Mouse (Mus musculus) embryonic facial prominence, embryonic 15.5 days (tissue): ENCODE measurements around the gene Ociad2. TPM values are rescaled to one million over a fixed set of nuclear protein-coding genes. Genes with fewer than 3 reads are reported as not detected.
A peak's percentile ranks its signal among the peaks of the same experiment; 100 is the strongest.

Experiments
- ATAC-seq: fragments of 200-750 bp; cut with Nextera tagmentation; 2 replicates; pipeline ENCODE4 v1.8.0; 2017; ENCODE audit warnings: low read depth, moderate TSS enrichment; ENCODE audit not compliant: insufficient number of reproducible peaks, low FRiP score, low TSS enrichment
- H3K27ac ChIP-seq: fragments of 300-500 bp; sonication (generic); replicated peaks from 2 replicates; pipeline ENCODE4 v1.5.1; 2015; ENCODE audit warnings: mild to moderate bottlenecking, inconsistent platforms
- H3K27me3 ChIP-seq: fragments of 300-500 bp; sonication (generic); 2 replicates; pipeline ENCODE4 v1.6.1; 2015; ENCODE audit warnings: inconsistent platforms
- H3K36me3 ChIP-seq: fragments of 300-500 bp; sonication (generic); 2 replicates; pipeline ENCODE4 v1.6.1; 2015; ENCODE audit warnings: mild to moderate bottlenecking, inconsistent platforms
- H3K4me1 ChIP-seq: fragments of 300-500 bp; sonication (generic); 2 replicates; pipeline ENCODE4 v1.6.1; 2015; ENCODE audit warnings: inconsistent platforms
- H3K4me2 ChIP-seq: fragments of 300-500 bp; sonication (generic); replicated peaks from 2 replicates; pipeline ENCODE4 v1.6.1; 2015; ENCODE audit warnings: mild to moderate bottlenecking, inconsistent platforms
- H3K4me3 ChIP-seq: fragments of 300-500 bp; sonication (generic); replicated peaks from 2 replicates; pipeline ENCODE4 v1.5.1; 2015; ENCODE audit warnings: mild to moderate bottlenecking, inconsistent platforms
- H3K9ac ChIP-seq: fragments of 300-500 bp; sonication (generic); 2 replicates; pipeline ENCODE4 v1.6.1; 2015; ENCODE audit warnings: inconsistent platforms
- H3K9me3 ChIP-seq: fragments of 300-500 bp; sonication (generic); replicated peaks from 2 replicates; pipeline ENCODE4 v1.6.1; 2016; ENCODE audit warnings: inconsistent platforms
- WGBS: fragments of 180-500 bp; shearing (Covaris S2); methylation state at CpG from one replicate; pipeline ENCODE4 v1.1.7; 2015; 5-methylcytosine and 5-hydroxymethylcytosine counted together
- polyA plus RNA-seq: library from polyadenylated mRNA; unstranded; fragments of >200 nt; fragmentation: Nextera tagmentation; extraction: Ambion mirVana; gene quantifications from 2 replicates; pipeline ENCODE4 v1.2.1, GENCODE M21; 2015

The Ociad2 gene
- polyA plus RNA-seq, 1 experiment from 2014 or later = 13.5 TPM

DNA sequence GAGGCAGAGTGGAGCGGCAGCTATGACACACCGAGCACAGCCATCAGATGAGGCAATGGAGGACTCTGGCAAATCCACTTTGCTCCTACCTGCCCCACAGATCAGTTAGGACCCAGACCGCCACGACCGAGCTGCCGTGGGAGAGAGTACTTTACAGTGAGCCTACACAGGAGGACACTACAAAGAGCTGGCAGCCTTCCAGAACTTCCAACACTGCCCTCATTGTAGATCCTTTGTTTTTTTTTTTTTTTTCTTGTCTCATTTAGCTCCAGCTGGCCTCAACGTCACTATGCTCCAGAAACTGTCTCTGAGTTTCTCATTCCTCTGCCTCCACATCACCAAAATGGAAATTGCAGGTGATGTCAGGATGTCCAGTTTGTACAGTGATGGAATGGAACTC, 12.7 kb upstream of the Ociad2 start:
- no peak for ATAC-seq
- no peaks in the 10 kb centered on the region for H3K27me3 ChIP-seq
- H3K4me1 ChIP-seq = no peaks in the 10 kb centered on the region
- no peaks in the 10 kb centered on the region for H3K36me3 ChIP-seq
- no peak overlapping the region for H3K27ac ChIP-seq
- H3K4me3 ChIP-seq = no peak overlapping the region
- H3K9me3 ChIP-seq = no peaks in the 10 kb centered on the region
- no peak overlapping the region for H3K4me2 ChIP-seq
- H3K9ac ChIP-seq = no peak overlapping the region
- 68% methylated on average over 7 of the region's 7 CpGs for WGBS

DNA sequence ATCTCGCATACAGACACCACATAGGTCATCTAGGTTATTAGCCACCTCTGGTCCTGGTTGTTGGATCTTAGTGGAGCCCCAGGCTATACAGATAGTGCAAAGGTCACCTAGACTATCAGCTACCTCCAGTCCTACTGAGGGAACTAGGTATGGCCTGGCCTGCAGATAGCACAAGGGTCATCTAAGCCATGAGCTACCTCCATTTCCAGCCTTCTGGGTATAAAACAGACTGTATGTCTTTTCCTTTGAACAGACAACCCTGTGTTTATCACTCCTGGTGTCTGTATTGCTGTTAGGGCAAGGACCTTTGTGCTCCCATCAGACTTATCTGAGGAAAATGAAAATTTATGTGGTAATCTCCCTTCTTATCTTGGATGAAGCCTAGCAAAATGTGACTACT, 11.0 kb upstream of the Ociad2 start:
- no peak for ATAC-seq
- H3K36me3 ChIP-seq = no peaks in the 10 kb centered on the region
- WGBS = 90% methylated on average over 1 of the region's 1 CpGs
- H3K27me3 ChIP-seq = no peaks in the 10 kb centered on the region
- no peak overlapping the region for H3K4me3 ChIP-seq
- H3K9me3 ChIP-seq = no peaks in the 10 kb centered on the region
- no peak overlapping the region for H3K27ac ChIP-seq
- no peak overlapping the region for H3K4me2 ChIP-seq
- H3K4me1 ChIP-seq = no peaks in the 10 kb centered on the region
- H3K9ac ChIP-seq = no peak overlapping the region

DNA sequence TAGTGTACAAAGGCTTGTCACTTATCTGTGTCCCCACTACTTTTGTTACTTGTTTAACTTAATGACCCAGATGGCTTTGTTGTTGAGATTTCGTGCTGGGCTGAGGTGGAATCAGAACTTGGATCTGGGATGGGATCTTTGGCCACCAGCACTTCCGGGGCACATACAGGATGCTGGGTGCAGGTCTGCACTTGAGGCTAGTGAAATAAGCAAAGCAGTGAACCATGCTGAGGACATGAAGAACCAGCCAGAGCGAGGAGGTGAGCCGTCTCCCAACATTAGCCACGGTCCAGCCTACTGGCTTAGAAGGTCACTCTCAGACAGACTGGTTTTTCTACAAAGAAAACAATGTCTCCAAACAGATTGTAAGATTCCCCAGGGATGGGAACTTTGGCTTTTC, 8.7 kb upstream of the Ociad2 start:
- Histone ChIP-seq H3K9ac (no peak overlapping the region), H3K9me3 (no peaks in the 10 kb centered on the region), H3K36me3 (no peaks in the 10 kb centered on the region), H3K4me3 (no peak overlapping the region), H3K4me2 (no peak overlapping the region), H3K27me3 (no peaks in the 10 kb centered on the region), H3K27ac (no peak overlapping the region), H3K4me1 (no peaks in the 10 kb centered on the region)
- WGBS = 43% methylated on average over 5 of the region's 5 CpGs
- no peak for ATAC-seq

DNA sequence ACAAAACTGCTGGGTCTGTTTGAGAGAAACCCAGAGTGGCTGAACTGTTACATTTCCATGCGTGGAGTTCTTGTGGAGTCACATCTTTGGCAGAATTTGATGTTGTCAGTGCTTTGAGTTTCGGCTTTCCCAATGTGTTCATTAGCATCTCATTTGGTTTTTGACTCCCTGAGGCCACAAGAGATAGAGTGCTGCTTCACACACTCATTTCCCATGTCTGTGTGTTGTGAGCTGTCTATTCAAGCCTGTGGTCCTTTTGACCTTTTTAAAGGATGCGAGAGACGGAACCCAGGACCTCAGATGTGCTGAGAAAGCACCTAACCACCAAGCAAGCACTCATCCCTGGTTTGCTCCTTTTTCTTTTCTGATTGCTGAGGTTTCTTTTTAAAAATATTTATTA, 4.4 kb upstream of the Ociad2 start:
- no peak for ATAC-seq
- H3K4me1 ChIP-seq = peaks cover 6% of the 10 kb centered on the region; the same call in 1 of the 2 replicates
- no peak overlapping the region for H3K4me3 ChIP-seq
- no peaks in the 10 kb centered on the region for H3K27me3 ChIP-seq
- WGBS = 85% methylated on average over 4 of the region's 4 CpGs
- H3K9me3 ChIP-seq = no peaks in the 10 kb centered on the region
- H3K4me2 ChIP-seq = no peak overlapping the region
- no peak overlapping the region for H3K27ac ChIP-seq
- no peaks in the 10 kb centered on the region for H3K36me3 ChIP-seq
- H3K9ac ChIP-seq = no peak overlapping the region

DNA sequence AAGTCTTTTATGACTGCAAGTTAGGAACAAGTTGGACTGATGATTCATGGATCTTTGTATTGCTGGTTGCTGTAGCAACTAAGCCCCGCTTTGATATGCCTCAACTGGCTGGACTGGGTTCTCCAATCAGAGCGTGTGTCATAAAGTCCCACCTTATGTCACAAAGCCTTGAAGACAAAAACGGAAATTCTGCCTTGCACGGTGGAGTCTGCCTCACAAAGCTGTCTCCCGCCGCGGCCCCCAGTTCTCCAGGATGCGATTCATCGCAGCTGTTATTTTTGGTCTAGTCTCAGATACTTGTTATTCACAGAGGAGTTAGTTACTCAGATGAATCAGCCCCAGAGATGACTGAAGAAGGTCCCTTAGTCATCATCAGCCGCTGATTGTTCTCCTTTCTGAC, 3.5 kb upstream of the Ociad2 start:
- peaks cover 6% of the 10 kb centered on the region; the same call in 1 of the 2 replicates for H3K4me1 ChIP-seq
- no peaks in the 10 kb centered on the region for H3K9me3 ChIP-seq
- no peak for ATAC-seq
- H3K27me3 ChIP-seq = no peaks in the 10 kb centered on the region
- no peaks in the 10 kb centered on the region for H3K36me3 ChIP-seq
- H3K27ac ChIP-seq = no peak overlapping the region
- 61% methylated on average over 10 of the region's 10 CpGs for WGBS
- no peak overlapping the region for H3K9ac ChIP-seq
- no peak overlapping the region for H3K4me3 ChIP-seq
- no peak overlapping the region for H3K4me2 ChIP-seq

DNA sequence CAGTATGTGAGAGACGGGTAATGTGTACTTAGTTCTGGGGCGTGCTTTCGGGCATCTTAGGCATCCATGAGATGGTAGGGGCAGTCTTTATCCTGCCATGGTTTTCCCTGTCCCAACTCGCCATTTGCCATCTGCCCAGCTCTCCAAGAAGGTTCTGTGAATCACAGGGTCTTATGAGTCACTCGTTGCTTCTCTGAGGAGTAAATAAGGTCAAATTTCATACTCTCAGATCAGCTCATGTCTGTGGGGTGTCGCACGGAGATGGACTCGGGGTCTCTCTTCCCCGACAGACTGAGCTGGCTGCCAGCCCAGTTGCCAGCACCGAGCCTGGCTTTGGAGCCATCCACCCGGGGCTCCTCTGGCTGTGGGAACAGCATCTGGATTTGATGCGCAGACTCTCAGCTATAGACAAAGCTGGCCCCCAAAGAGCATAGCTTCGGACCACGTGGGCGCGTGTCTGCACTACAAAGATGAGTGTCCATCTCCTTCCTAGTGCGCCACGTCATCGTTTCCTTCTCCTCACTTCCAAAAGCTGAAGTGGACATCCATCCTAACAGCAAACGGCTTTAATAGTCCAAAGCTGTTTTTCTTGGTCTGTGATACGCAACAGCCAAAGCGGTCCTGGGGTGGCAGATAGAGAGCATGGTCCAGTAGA, 2.0 kb upstream of the Ociad2 start:
- Histone ChIP-seq H3K27me3 (no peaks in the 10 kb centered on the region), H3K9me3 (no peaks in the 10 kb centered on the region)

DNA sequence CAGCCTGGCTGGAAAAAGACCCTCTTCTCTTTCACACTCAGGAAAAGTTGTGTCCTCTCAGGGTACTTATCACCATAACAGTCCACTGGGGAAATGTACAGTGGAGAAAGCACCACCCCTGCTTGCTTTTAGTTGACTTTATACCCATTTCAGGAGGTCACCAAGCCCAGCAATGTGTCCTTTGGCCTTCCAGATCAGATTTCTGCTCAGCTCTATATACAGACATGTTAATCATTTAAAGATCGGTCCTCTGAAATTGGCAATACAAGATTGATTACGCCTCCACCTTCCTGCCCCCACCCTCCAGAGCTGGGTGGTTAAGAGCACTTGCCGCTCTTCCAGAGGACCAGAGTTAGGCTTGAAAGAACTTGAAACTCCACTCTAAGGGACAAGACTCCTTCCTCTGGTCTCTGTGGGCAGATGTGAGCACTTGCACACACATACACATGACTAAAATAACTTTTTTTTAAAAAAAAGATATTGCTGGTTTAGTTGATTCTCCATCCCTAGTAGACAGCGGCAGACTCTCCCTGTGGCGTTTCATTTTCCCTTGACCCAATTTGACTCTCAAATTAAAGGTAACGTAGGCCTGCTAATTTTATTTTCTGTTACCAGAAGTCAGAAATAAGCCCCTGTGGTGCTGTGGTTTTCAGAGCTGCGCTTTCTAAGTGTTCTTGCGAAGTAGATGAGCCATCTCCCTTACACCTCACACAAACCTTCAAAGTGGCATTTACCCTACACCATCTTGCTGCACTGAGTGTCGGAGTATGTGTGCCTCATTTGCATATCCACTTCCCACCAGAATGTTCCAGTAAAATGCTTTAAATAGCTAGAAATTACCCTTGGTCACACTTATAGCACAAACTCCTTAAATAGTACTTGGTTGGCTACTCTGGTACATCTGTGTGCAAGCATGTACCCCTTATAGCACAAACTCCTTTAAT, 777 bp downstream of the Ociad2 start:
- WGBS = 80% methylated on average over 9 of the region's 9 CpGs
- no peaks in the 10 kb centered on the region for H3K9me3 ChIP-seq
- H3K36me3 ChIP-seq = no peaks in the 10 kb centered on the region
- no peak overlapping the region for H3K9ac ChIP-seq
- no peak overlapping the region for H3K4me2 ChIP-seq
- no peak for ATAC-seq
- no peaks in the 10 kb centered on the region for H3K27me3 ChIP-seq
- no peak overlapping the region for H3K4me3 ChIP-seq
- peaks cover 14% of the 10 kb centered on the region for H3K4me1 ChIP-seq
- H3K27ac ChIP-seq = no peak overlapping the region

More for the DNA sequence above, 2.0 kb upstream of the Ociad2 start:
- ATAC-seq = no peak
- Histone ChIP-seq H3K4me2 (no peak overlapping the region), H3K36me3 (no peaks in the 10 kb centered on the region), H3K4me3 (no peak overlapping the region), H3K9ac (no peak overlapping the region), H3K27ac (no peak overlapping the region), H3K4me1 (peaks cover 12% of the 10 kb centered on the region)
- WGBS = 58% methylated on average over 22 of the region's 22 CpGs

DNA sequence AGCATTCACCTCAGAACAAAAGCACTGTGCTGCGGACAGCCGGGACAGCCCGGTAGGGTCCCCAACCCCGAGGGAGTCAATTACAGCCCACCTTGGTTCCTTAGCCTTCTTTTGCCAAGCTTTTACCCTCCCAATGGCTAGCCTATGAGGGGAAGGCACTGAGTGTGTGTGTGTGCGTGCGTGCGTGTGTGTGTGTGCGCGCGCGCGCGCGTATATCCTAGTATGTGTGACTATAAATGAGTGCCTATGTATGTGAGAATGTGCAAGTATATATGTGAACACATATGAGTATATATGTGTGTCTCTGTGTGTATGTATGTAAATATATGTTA, 2.0 kb downstream of the Ociad2 start:
- peak overlapping the region; percentile 90 for H3K4me2 ChIP-seq
- 45% methylated on average over 14 of the region's 14 CpGs for WGBS
- no peaks in the 10 kb centered on the region for H3K9me3 ChIP-seq
- no peaks in the 10 kb centered on the region for H3K27me3 ChIP-seq
- peak overlapping the region; percentile 56 for H3K4me3 ChIP-seq
- peak overlapping the region; percentile 40; the same call in 1 of the 2 replicates for H3K9ac ChIP-seq
- 0 out of 2 replicates have a peak, but pooled peaks have one; percentile 36 for ATAC-seq
- H3K36me3 ChIP-seq = no peaks in the 10 kb centered on the region
- peaks cover 14% of the 10 kb centered on the region for H3K4me1 ChIP-seq
- no peak overlapping the region for H3K27ac ChIP-seq

DNA sequence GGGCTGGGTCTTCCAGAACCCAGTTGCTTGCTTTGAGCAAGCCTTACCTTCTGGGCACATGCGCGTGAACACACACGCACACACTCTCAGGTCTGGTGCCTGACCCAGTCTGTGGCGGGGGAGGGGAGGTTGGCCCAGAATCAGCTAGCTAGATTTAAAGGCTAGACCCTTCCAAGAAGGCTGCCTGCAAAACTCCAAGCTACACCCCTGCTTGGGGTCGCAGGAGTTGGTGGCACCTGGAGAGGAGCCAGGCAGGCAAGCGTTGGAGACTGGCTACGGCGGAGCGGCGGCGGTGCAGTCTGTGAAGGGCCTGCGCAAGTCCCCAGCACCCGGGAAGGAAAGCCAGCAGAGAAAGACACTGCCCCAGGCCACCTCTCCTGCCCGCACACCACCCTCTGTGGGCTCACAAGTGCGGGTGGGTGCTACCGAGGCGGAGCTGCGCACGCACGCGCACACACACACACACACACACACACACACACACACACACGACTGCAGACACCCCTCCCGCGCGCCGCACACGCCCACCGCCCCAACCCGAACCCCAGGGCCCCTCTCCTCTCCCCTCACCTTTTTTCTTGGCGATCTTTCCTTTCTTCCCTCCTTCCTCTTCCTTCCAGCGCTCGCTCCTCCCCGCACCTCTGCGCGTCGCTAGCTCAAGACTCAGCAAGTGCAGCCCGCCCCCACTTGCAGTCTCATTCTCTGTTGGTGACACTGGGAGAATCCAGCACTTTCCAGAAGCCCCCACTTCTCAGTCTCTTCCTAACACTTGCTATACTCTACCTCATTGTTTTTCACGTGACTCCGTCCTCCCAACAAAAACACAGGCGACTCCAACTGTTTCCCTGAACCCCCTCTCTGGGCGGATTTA, 2.6 kb downstream of the Ociad2 start:
- Histone ChIP-seq H3K4me3 (peak overlapping the region; percentile 56), H3K27ac (no peak overlapping the region), H3K9me3 (no peaks in the 10 kb centered on the region), H3K4me1 (peaks cover 14% of the 10 kb centered on the region), H3K9ac (peak overlapping the region; percentile 40), H3K27me3 (no peaks in the 10 kb centered on the region), H3K4me2 (peak overlapping the region; percentile 90), H3K36me3 (no peaks in the 10 kb centered on the region)
- ATAC-seq = peak; percentile 31; the same call in 1 of the 2 replicates
- WGBS = 3% methylated on average over 35 of the region's 41 CpGs

DNA sequence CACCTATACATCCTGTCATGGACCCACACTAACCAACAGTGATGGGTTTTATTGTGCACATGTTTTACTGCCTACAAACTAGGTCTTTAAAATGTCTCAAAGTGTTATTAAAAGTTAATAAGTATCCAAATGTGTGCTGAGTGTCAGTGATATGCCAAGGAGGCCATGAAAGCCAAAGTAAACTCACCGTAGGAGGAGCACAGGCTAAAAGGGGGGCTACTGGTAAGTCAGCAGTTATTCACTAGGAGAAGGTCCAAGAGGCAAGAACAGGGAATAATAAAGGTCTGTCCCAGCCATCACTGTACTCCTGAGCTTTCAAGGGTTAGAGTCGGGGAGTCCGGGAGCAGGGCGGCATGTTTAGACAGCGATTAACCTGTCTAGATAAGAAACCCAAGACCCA, 4.4 kb downstream of the Ociad2 start:
- WGBS = 73% methylated on average over 5 of the region's 5 CpGs
- H3K4me1 ChIP-seq = peaks cover 7% of the 10 kb centered on the region; the same call in 1 of the 2 replicates
- H3K9ac ChIP-seq = no peak overlapping the region
- no peaks in the 10 kb centered on the region for H3K9me3 ChIP-seq
- ATAC-seq = no peak
- no peak overlapping the region for H3K27ac ChIP-seq
- H3K27me3 ChIP-seq = no peaks in the 10 kb centered on the region
- no peak overlapping the region for H3K4me3 ChIP-seq
- H3K36me3 ChIP-seq = no peaks in the 10 kb centered on the region
- H3K4me2 ChIP-seq = no peak overlapping the region

DNA sequence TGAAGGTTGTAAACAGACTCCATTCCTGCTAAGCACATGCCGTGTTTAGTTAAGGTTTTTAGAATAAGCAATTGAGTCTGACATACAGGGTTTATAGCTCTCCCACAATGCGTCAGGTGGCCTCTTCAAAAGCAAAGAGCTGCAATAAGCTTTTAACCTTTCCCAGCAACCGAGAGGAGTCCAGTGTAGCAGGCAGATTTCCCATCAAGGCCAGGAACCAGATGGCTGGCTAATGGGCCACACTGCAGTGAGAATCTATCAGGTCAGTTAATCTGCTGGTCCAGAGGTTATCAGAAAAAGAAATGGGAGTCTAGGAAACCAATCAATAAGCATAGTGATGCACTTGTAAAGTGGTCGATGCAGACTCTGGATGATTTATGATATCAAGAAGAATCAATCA, 9.8 kb downstream of the Ociad2 start:
- Histone ChIP-seq H3K4me1 (no peaks in the 10 kb centered on the region), H3K27ac (no peak overlapping the region), H3K9me3 (no peaks in the 10 kb centered on the region), H3K36me3 (no peaks in the 10 kb centered on the region), H3K27me3 (no peaks in the 10 kb centered on the region), H3K4me2 (no peak overlapping the region), H3K9ac (no peak overlapping the region), H3K4me3 (no peak overlapping the region)
- no peak for ATAC-seq
- WGBS = 58% methylated on average over 4 of the region's 4 CpGs
